Mouse (Mus musculus) kidney, embryonic 14.5 days (tissue): ENCODE data around the gene Sept9. TPM values are rescaled to one million over a fixed set of nuclear protein-coding genes. Genes with fewer than 3 reads are reported as not detected.

Source experiments
- ATAC-seq: fragments of 200-750 bp; cut with Nextera tagmentation; 2 replicates; pipeline ENCODE4 v1.8.0; 2017; ENCODE audit warnings: moderate number of reproducible peaks, mild to moderate bottlenecking, moderate TSS enrichment, moderate library complexity; ENCODE audit not compliant: low FRiP score, low TSS enrichment
- H3K27ac ChIP-seq: fragments of 300-500 bp; sonication (generic); 2 replicates; pipeline ENCODE4 v1.5.1; 2014; ENCODE audit warnings: low read depth, mild to moderate bottlenecking, low read length, moderate library complexity, mixed read lengths
- H3K27me3 ChIP-seq: fragments of 300-500 bp; sonication (generic); 2 replicates; pipeline ENCODE4 v1.6.1; 2014; ENCODE audit warnings: mild to moderate bottlenecking, low read length; ENCODE audit not compliant: control insufficient read depth, insufficient read depth
- H3K36me3 ChIP-seq: fragments of 300-500 bp; sonication (generic); 2 replicates; pipeline ENCODE4 v1.6.1; 2014; ENCODE audit warnings: low read length, mixed read lengths; ENCODE audit not compliant: control insufficient read depth, insufficient read depth
- H3K4me1 ChIP-seq: fragments of 300-500 bp; sonication (generic); 2 replicates; pipeline ENCODE4 v1.6.1; 2014; ENCODE audit warnings: low read length, mixed read lengths; ENCODE audit not compliant: control insufficient read depth, insufficient read depth
- H3K4me2 ChIP-seq: fragments of 300-500 bp; sonication (generic); replicated peaks from 2 replicates; pipeline ENCODE4 v1.6.1; 2014; ENCODE audit warnings: low read depth, mild to moderate bottlenecking, low read length
- H3K4me3 ChIP-seq: fragments of 300-500 bp; sonication (generic); 2 replicates; pipeline ENCODE4 v1.5.1; 2014; ENCODE audit warnings: mild to moderate bottlenecking, low read length
- H3K9ac ChIP-seq: fragments of 300-500 bp; sonication (generic); 2 replicates; pipeline ENCODE4 v1.6.1; 2014; ENCODE audit warnings: low read depth, mild to moderate bottlenecking, low read length, moderate library complexity
- H3K9me3 ChIP-seq: fragments of 300-500 bp; sonication (generic); 2 replicates; pipeline ENCODE4 v1.6.1; 2016; ENCODE audit warnings: low read length; ENCODE audit not compliant: control insufficient read depth
- WGBS: fragments of 180-500 bp; shearing (Covaris S2); extraction: QIAGEN DNeasy Blood & Tissue Kit; methylation state at CpG from one replicate; pipeline ENCODE4 v1.1.7; 2014; 5-methylcytosine and 5-hydroxymethylcytosine counted together
- polyA plus RNA-seq: library from polyadenylated mRNA; unstranded; fragments of >200 nt; fragmentation: Nextera tagmentation; extraction: Ambion mirVana; gene quantifications from 2 replicates; pipeline ENCODE4 v1.2.1, GENCODE M21; 2014

Gene Sept9
- polyA plus RNA-seq, 1 experiment from 2014 or later = 104 TPM

DNA sequence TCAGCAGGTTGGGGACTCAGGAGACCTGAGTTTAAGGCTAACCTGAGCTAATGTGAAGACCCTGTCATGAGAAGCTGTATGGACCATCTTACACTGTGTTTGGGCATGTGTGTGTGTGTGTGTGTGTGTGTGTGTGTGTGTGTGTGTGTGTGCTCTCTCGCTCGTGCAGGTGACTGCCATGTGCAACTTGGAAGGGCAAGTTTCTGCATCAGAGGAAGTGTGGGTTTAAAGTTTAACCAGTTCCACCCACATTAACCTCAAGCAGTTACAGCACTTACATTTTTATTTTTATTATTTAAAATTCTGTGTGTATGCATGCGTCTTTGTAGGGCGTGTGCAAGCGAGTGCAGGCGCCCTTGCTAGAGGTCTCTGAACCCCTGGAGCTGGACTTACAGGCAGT, 100.3 kb downstream of the Sept9 start:
- H3K9me3 ChIP-seq = no peaks in the 10 kb centered on the region
- 68% methylated on average over 6 of the region's 6 CpGs for WGBS
- H3K9ac ChIP-seq = no peak overlapping the region
- no peak overlapping the region for H3K4me3 ChIP-seq
- ATAC-seq = no peak
- no peak overlapping the region for H3K4me2 ChIP-seq
- peak overlapping the region; percentile 59 for H3K27ac ChIP-seq
- H3K27me3 ChIP-seq = no peaks in the 10 kb centered on the region
- H3K4me1 ChIP-seq = peaks cover 32% of the 10 kb centered on the region
- peaks cover 6% of the 10 kb centered on the region; the same call in 1 of the 2 replicates for H3K36me3 ChIP-seq

DNA sequence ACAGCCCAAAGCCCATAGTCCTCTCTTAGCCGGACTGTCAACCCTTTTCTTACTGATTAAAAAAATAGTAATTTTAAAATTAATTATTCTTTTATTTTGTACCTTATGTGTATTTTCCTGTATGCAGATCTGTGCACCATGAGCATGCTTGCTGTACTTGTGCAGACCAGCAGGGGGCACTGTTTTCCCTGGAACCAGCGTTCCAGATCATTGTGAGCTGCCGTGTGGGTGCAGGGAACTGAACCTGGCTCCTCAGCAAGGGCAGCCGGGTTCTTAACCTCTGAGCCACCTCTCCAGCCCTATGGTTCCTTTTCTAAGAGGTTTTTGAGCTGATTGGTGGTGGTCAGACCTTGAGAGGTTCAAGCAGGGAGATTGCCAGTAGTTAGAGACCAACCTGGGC, 101.3 kb downstream of the Sept9 start:
- 82% methylated on average over 4 of the region's 4 CpGs for WGBS
- H3K9me3 ChIP-seq = no peaks in the 10 kb centered on the region
- no peak overlapping the region for H3K27ac ChIP-seq
- no peak overlapping the region for H3K4me3 ChIP-seq
- ATAC-seq = no peak
- no peak overlapping the region for H3K9ac ChIP-seq
- H3K36me3 ChIP-seq = peaks cover 6% of the 10 kb centered on the region; the same call in 1 of the 2 replicates
- H3K27me3 ChIP-seq = no peaks in the 10 kb centered on the region
- peaks cover 27% of the 10 kb centered on the region for H3K4me1 ChIP-seq
- no peak overlapping the region for H3K4me2 ChIP-seq

DNA sequence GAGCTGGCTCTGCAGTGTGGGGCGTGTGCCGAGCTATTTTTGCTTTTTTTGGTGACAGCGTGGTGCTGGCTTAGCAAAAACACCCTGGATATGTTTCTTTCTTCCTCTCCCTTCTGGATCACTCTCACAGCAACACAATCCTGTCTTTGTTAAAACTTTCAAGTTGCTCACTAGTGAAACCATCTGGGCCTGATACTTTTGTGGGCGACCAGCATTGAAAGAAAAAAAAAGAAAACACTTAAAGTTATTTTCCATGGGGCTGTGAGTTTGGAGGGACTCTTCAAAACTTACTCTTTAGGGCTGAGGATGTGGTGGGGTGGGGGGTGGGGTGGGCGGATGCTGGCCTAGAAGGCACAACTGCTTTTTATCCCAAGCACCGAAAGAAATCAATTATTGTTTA, 102.3 kb downstream of the Sept9 start:
- Histone ChIP-seq H3K36me3 (peaks cover 3% of the 10 kb centered on the region; the same call in 1 of the 2 replicates), H3K4me2 (no peak overlapping the region), H3K9ac (no peak overlapping the region), H3K9me3 (no peaks in the 10 kb centered on the region), H3K27ac (no peak overlapping the region), H3K4me3 (no peak overlapping the region), H3K4me1 (peaks cover 23% of the 10 kb centered on the region), H3K27me3 (no peaks in the 10 kb centered on the region)
- WGBS = 81% methylated on average over 6 of the region's 6 CpGs
- no peak for ATAC-seq

DNA sequence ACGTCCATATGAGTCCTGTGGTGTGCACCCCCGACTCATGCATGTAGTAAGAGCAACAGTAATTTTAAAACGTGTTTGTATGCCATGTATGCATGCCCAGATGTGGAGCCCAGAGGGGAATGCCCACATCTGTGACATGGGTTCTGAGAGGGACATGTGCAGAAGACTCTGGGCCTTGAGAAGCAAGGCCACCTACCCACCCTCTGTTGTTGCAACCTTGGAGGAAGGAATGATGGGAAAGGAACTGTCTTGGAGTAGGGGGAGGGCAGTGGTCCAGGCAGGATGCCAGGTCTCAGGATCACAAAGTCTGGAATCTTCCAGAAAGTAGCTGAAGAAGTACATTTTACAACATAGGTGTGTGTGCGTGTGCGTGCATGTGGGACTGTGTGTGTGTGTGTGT, 102.9 kb downstream of the Sept9 start:
- Histone ChIP-seq H3K27me3 (no peaks in the 10 kb centered on the region), H3K4me1 (peaks cover 27% of the 10 kb centered on the region), H3K4me2 (no peak overlapping the region), H3K4me3 (no peak overlapping the region), H3K9me3 (no peaks in the 10 kb centered on the region), H3K27ac (no peak overlapping the region), H3K9ac (no peak overlapping the region), H3K36me3 (no peaks in the 10 kb centered on the region)
- WGBS = 91% methylated on average over 5 of the region's 5 CpGs
- no peak for ATAC-seq

DNA sequence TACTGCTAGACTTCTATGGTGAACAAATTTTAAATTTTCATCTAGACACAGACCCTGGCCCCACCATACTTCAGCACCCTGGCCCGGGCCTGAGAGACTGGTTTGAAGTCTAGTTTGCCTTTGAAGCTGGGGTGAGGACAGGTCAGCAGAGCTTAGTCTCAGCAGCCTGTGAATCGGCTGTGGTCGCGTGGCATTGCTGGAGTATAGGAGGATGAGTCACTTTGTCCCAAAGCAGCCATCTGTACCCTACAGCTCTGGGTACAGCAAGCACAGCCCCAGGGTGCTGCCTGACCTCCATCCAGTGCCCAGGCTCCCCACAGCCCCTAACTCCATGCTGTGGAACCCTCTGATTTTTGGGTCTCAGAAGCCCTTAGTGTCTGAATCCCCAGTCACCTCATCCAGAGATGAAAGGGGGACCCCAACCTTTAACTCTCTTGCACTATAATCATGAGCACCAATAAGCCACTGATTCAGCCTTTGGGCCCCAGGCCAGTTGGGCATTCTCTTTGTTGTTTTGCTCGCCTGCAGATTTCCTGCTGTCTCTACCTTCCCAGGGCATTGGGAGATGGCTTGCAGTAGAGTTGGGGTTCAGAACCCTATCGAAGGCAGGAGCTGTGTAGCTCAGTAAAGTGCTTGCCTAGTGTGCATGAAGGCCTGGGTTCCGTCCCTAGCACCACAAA, 106.2 kb downstream of the Sept9 start:
- Histone ChIP-seq H3K27ac (no peak overlapping the region), H3K27me3 (no peaks in the 10 kb centered on the region), H3K4me2 (no peak overlapping the region), H3K4me1 (peaks cover 54% of the 10 kb centered on the region), H3K9ac (no peak overlapping the region), H3K36me3 (no peaks in the 10 kb centered on the region), H3K9me3 (no peaks in the 10 kb centered on the region), H3K4me3 (no peak overlapping the region)
- no peak for ATAC-seq
- 79% methylated on average over 7 of the region's 7 CpGs for WGBS

DNA sequence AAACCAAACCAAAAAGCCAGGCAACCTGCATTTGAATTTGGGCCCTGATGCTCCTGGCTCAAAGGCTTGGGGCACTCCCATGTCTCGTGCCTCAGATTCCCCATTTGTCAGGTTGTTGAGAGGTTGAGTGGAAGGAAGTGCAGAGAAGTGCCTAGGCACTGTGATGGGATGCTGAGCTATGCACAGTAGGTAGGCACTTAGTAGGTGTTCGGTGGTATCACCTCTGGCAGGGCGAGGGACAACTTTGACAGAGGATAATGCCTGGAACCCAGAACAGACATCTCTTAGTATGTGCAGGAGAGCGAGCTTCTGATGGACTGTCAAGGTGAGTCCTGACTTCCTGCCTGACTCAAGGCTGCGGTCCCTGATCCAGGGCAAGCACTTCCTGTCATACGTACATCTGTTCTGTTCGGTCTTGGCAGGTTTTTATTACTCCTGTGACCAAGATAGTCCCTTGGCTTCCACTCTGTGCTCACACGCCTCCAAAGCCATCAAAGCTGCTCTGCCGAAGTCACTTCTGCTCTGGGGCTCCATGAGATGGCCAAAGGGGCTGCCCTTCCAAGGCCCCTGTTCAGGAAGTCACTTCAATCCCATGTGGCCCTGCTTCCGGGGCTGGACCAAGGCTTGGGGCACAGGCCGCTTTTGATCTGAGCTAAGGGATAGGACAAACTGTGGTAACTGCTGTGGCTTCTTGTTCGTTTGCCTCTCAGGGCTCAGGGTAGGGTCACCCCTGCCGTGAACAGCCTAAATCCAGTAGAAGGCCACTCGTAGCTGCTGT, 107.0 kb downstream of the Sept9 start:
- no peak overlapping the region for H3K9ac ChIP-seq
- peaks cover 62% of the 10 kb centered on the region for H3K4me1 ChIP-seq
- H3K27me3 ChIP-seq = no peaks in the 10 kb centered on the region
- WGBS = 52% methylated on average over 14 of the region's 14 CpGs
- no peak overlapping the region for H3K4me3 ChIP-seq
- no peaks in the 10 kb centered on the region for H3K36me3 ChIP-seq
- no peak for ATAC-seq
- H3K4me2 ChIP-seq = no peak overlapping the region
- H3K9me3 ChIP-seq = no peaks in the 10 kb centered on the region
- peak overlapping the region; percentile 79; the same call in 1 of the 2 replicates for H3K27ac ChIP-seq

- Histone ChIP-seq H3K4me1 (peaks cover 78% of the 10 kb centered on the region), H3K36me3 (no peaks in the 10 kb centered on the region), H3K4me3 (no peak overlapping the region), H3K9ac (no peak overlapping the region), H3K27me3 (no peaks in the 10 kb centered on the region), H3K9me3 (no peaks in the 10 kb centered on the region), H3K4me2 (peak overlapping the region; percentile 19; the same call in 1 of the 2 replicates), H3K27ac (peak overlapping the region; percentile 79)
- WGBS = 18% methylated on average over 13 of the region's 13 CpGs
- peak; percentile 41 for ATAC-seq
Observed at GRCm38 (mm10) chr11:117307895-117308786, 108.7 kb downstream of the Sept9 start.

DNA sequence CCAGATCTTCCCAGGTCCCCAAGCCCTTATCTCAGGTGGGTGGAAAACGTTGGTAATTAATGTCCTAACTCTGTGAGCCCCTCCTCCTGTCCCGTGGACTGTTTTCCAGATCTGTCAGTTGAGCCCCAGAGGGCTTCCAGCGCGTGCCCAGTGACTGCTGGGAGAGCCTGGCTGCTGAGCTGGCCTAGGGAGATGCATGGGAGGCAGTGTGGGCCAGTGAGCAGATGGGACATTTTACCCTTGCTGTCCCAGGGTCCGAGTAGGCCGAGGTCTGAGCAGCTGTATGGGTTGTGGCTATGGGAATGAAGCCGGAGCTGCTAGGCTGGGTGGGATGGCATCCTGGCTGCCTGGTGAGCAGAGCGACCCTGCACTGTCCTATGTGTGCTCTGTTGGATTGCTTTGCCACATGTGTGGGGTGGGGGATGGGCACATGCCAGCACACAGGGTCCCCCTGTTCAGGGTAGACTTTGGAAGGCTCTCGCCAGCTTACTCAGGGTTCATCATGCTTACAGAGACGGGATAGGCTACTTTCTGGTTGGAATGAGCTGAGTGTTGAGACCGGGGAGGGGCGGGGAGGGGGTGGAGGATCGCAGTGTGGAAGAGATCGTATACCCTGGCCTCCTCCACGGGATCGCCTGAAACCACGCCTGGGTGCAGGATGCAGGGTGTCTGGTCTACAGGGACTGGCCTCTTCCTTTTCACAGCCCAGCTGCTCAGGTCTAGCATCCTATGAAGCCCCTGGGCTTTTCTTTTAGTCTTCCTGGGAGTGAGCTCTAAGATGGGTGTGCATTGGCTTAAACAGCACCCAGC, 109.9 kb downstream of the Sept9 start:
- H3K4me2 ChIP-seq = no peak overlapping the region
- WGBS = 50% methylated on average over 17 of the region's 17 CpGs
- peak overlapping the region; percentile 79; the same call in 1 of the 2 replicates for H3K27ac ChIP-seq
- H3K27me3 ChIP-seq = no peaks in the 10 kb centered on the region
- H3K4me1 ChIP-seq = peaks cover 86% of the 10 kb centered on the region
- no peak for ATAC-seq
- no peak overlapping the region for H3K4me3 ChIP-seq
- no peaks in the 10 kb centered on the region for H3K36me3 ChIP-seq
- no peak overlapping the region for H3K9ac ChIP-seq
- H3K9me3 ChIP-seq = no peaks in the 10 kb centered on the region
